Mouse (Mus musculus): ENCODE data around the gene Tmem86a. TPM values are rescaled to one million over a fixed set of nuclear protein-coding genes. Genes with fewer than 3 reads are reported as not detected.

Tmem86a gene
- polyA plus RNA-seq, 1 experiment: 60.7 TPM

- TF ChIP-seq POLR2A (IDR thresholded peaks at IDR 0.05; ENCODE audit: low read depth, low read length) (no peak), CTCF (IDR thresholded peaks at IDR 0.05; ENCODE audit: extremely low read depth, insufficient read depth, insufficient read length, insufficient replicate concordance) (no peak)
- H3K27me3 ChIP-seq (ENCODE audit: control insufficient read depth, insufficient read depth, low read length): no peaks in the 10 kb centered on the region
- peaks cover 3% of the 10 kb centered on the region; the same call in 1 of the 2 replicates for H3K4me1 ChIP-seq (ENCODE audit: control insufficient read depth, insufficient read depth, insufficient read length)
- no peak overlapping the region for H3K4me3 ChIP-seq (ENCODE audit: extremely low read depth, insufficient read depth, insufficient read length)
- no peaks in the 10 kb centered on the region for H3K36me3 ChIP-seq (ENCODE audit: control insufficient read depth, insufficient read depth, low read length)
- no peak for DNase-seq (ENCODE audit: low read depth in 1 of 2, low spot score in 2 of 2)
- 93% methylated on average over 1 of the region's 1 CpGs for WGBS
- no peak overlapping the region for H3K27ac ChIP-seq (ENCODE audit: insufficient read depth, low read length)
Observed at GRCm38 (mm10) chr7:47027520-47027919, 22.9 kb upstream of the Tmem86a start.

GRCm38 (mm10) chr7:47030517-47031193 lies 19.7 kb upstream of the Tmem86a start:
- TF ChIP-seq CTCF (IDR thresholded peaks at IDR 0.05; ENCODE audit: extremely low read depth, insufficient read depth, insufficient read length, insufficient replicate concordance): no peak
- TF ChIP-seq POLR2A (IDR thresholded peaks at IDR 0.05; ENCODE audit: low read depth, low read length): no peak
- DNase-seq (ENCODE audit: low read depth in 1 of 2, low spot score in 2 of 2): no peak
- no peaks in the 10 kb centered on the region for H3K36me3 ChIP-seq (ENCODE audit: control insufficient read depth, insufficient read depth, low read length)
- H3K4me1 ChIP-seq (ENCODE audit: control insufficient read depth, insufficient read depth, insufficient read length): no peaks in the 10 kb centered on the region
- no peak overlapping the region for H3K27ac ChIP-seq (ENCODE audit: insufficient read depth, low read length)
- WGBS: 66% methylated on average over 9 of the region's 9 CpGs
- no peak overlapping the region for H3K4me3 ChIP-seq (ENCODE audit: extremely low read depth, insufficient read depth, insufficient read length)
- no peaks in the 10 kb centered on the region for H3K27me3 ChIP-seq (ENCODE audit: control insufficient read depth, insufficient read depth, low read length)

- 47% methylated on average over 4 of the region's 4 CpGs for WGBS
- no peaks in the 10 kb centered on the region for H3K4me1 ChIP-seq (ENCODE audit: control insufficient read depth, insufficient read depth, insufficient read length)
- no peak for DNase-seq (ENCODE audit: low read depth in 1 of 2, low spot score in 2 of 2)
- no peak for TF ChIP-seq CTCF (IDR thresholded peaks at IDR 0.05; ENCODE audit: extremely low read depth, insufficient read depth, insufficient read length, insufficient replicate concordance)
- no peak for TF ChIP-seq POLR2A (IDR thresholded peaks at IDR 0.05; ENCODE audit: low read depth, low read length)
- H3K4me3 ChIP-seq (ENCODE audit: extremely low read depth, insufficient read depth, insufficient read length): no peak overlapping the region
- H3K27ac ChIP-seq (ENCODE audit: insufficient read depth, low read length): no peak overlapping the region
- no peaks in the 10 kb centered on the region for H3K27me3 ChIP-seq (ENCODE audit: control insufficient read depth, insufficient read depth, low read length)
- H3K36me3 ChIP-seq (ENCODE audit: control insufficient read depth, insufficient read depth, low read length): no peaks in the 10 kb centered on the region
Observed at GRCm38 (mm10) chr7:47031371-47031770, 19.0 kb upstream of the Tmem86a start.

DNA sequence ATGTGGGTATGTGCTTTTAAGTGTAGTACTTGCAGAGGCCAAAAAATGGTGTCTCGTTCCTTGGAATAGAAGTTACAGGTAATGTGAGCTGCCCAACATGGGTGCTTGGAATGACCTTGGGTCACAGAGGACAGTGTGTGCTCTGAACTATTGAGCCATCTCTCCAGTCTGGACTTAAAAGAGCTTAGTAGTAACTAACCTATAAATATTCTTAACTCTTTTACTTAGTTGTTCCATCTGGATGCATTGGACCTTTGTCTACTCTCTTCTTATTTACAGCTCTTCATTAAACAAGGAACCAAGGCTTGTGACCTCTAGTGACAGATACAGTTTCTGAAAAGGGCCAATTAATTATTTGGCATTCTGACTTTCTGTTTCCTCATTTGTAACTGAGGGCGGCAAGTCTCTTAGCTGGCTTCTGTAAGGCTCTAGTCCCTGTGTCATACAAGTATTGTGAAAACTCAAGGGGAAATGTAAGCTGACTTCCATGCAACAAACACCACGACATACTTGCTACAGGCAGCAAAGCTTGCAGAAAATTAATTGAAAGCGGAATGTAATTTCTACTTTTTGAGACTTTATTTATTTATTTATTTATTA lies 15.5 kb upstream of the Tmem86a start:
- WGBS: 73% methylated on average over 4 of the region's 4 CpGs
- H3K4me1 ChIP-seq (ENCODE audit: control insufficient read depth, insufficient read depth, insufficient read length): no peaks in the 10 kb centered on the region
- H3K27ac ChIP-seq (ENCODE audit: insufficient read depth, low read length): no peak overlapping the region
- DNase-seq (ENCODE audit: low read depth in 1 of 2, low spot score in 2 of 2): no peak
- TF ChIP-seq POLR2A (IDR thresholded peaks at IDR 0.05; ENCODE audit: low read depth, low read length) (no peak), CTCF (IDR thresholded peaks at IDR 0.05; ENCODE audit: extremely low read depth, insufficient read depth, insufficient read length, insufficient replicate concordance) (no peak)
- H3K27me3 ChIP-seq (ENCODE audit: control insufficient read depth, insufficient read depth, low read length): no peaks in the 10 kb centered on the region
- no peak overlapping the region for H3K4me3 ChIP-seq (ENCODE audit: extremely low read depth, insufficient read depth, insufficient read length)
- H3K36me3 ChIP-seq (ENCODE audit: control insufficient read depth, insufficient read depth, low read length): no peaks in the 10 kb centered on the region

GRCm38 (mm10) chr7:47035426-47035825 lies 15.0 kb upstream of the Tmem86a start:
- Histone ChIP-seq H3K4me1 (ENCODE audit: control insufficient read depth, insufficient read depth, insufficient read length) (no peaks in the 10 kb centered on the region), H3K27ac (ENCODE audit: insufficient read depth, low read length) (no peak overlapping the region), H3K27me3 (ENCODE audit: control insufficient read depth, insufficient read depth, low read length) (no peaks in the 10 kb centered on the region), H3K36me3 (ENCODE audit: control insufficient read depth, insufficient read depth, low read length) (no peaks in the 10 kb centered on the region), H3K4me3 (ENCODE audit: extremely low read depth, insufficient read depth, insufficient read length) (no peak overlapping the region)
- WGBS: 81% methylated on average over 8 of the region's 8 CpGs
- no peak for DNase-seq (ENCODE audit: low read depth in 1 of 2, low spot score in 2 of 2)
- TF ChIP-seq CTCF (IDR thresholded peaks at IDR 0.05; ENCODE audit: extremely low read depth, insufficient read depth, insufficient read length, insufficient replicate concordance) (no peak), POLR2A (IDR thresholded peaks at IDR 0.05; ENCODE audit: low read depth, low read length) (no peak)

DNA sequence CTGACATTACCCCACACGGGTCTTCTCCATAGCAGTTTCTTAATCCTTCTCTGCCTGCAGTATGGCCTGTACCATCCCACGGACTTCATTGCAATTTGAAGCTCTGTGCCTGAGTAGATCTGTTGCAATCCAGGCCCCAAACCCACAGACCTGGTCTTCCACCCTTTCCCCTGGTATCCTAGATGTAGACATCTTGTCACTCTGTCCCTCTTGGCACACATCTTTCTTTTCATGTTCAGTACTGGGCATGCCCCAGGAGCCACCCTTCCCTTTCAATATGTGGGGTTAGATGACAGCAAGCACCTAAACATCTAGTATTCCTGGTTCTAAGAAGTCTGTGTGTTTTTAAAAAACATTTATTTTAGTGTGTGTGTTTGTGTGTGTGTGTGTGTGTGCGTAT lies 8.7 kb upstream of the Tmem86a start:
- TF ChIP-seq POLR2A (IDR thresholded peaks at IDR 0.05; ENCODE audit: low read depth, low read length) (no peak), CTCF (IDR thresholded peaks at IDR 0.05; ENCODE audit: extremely low read depth, insufficient read depth, insufficient read length, insufficient replicate concordance) (no peak)
- H3K36me3 ChIP-seq (ENCODE audit: control insufficient read depth, insufficient read depth, low read length): no peaks in the 10 kb centered on the region
- H3K4me3 ChIP-seq (ENCODE audit: extremely low read depth, insufficient read depth, insufficient read length): no peak overlapping the region
- no peaks in the 10 kb centered on the region for H3K4me1 ChIP-seq (ENCODE audit: control insufficient read depth, insufficient read depth, insufficient read length)
- H3K27ac ChIP-seq (ENCODE audit: insufficient read depth, low read length): no peak overlapping the region
- no peaks in the 10 kb centered on the region for H3K27me3 ChIP-seq (ENCODE audit: control insufficient read depth, insufficient read depth, low read length)
- WGBS: 92% methylated on average over 3 of the region's 3 CpGs
- DNase-seq (ENCODE audit: low read depth in 1 of 2, low spot score in 2 of 2): no peak

DNA sequence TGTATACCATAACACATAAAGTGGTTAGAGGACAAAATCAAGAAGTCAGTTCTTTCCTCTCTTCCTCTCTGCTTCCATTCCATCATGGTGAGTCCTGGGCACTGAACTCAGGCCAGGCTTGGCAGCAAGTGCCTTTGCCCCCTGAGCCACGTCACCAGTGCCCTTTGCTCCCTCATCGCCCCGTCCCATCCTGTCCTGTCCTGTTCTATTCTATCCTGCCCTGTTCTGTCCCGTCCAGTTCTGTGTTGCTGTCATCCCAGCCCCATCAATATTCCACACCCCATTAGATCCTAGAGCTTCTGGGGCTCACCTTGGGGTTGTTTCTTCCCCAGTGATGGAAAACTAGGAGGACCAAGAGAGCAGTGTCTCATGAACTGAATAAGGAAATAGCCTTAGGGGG lies 8.3 kb upstream of the Tmem86a start:
- no peaks in the 10 kb centered on the region for H3K27me3 ChIP-seq (ENCODE audit: control insufficient read depth, insufficient read depth, low read length)
- no peak overlapping the region for H3K27ac ChIP-seq (ENCODE audit: insufficient read depth, low read length)
- no peaks in the 10 kb centered on the region for H3K36me3 ChIP-seq (ENCODE audit: control insufficient read depth, insufficient read depth, low read length)
- no peaks in the 10 kb centered on the region for H3K4me1 ChIP-seq (ENCODE audit: control insufficient read depth, insufficient read depth, insufficient read length)
- 88% methylated on average over 4 of the region's 4 CpGs for WGBS
- H3K4me3 ChIP-seq (ENCODE audit: extremely low read depth, insufficient read depth, insufficient read length): no peak overlapping the region
- TF ChIP-seq POLR2A (IDR thresholded peaks at IDR 0.05; ENCODE audit: low read depth, low read length): no peak
- no peak for TF ChIP-seq CTCF (IDR thresholded peaks at IDR 0.05; ENCODE audit: extremely low read depth, insufficient read depth, insufficient read length, insufficient replicate concordance)
- DNase-seq (ENCODE audit: low read depth in 1 of 2, low spot score in 2 of 2): no peak

Data from spleen, adult 2 months (tissue).